Mouse (Mus musculus): Measurements from ENCODE around the gene Xrcc1.

Gene Xrcc1

GRCm38 (mm10) chr7:24564607-24565265 lies 18.6 kb downstream of the Xrcc1 start:
- DNase-seq (ENCODE audit: low read depth, low spot score): no peak

GRCm38 (mm10) chr7:24565627-24566026 lies 19.5 kb downstream of the Xrcc1 start:
- no peak for DNase-seq (ENCODE audit: low read depth, low spot score)

- DNase-seq (ENCODE audit: low read depth, low spot score): no peak
Measured at GRCm38 (mm10) chr7:24566206-24566605, 20.1 kb downstream of the Xrcc1 start.

- DNase-seq (ENCODE audit: low read depth, low spot score): no peak
Measured at GRCm38 (mm10) chr7:24568512-24568911, 22.4 kb downstream of the Xrcc1 start.

- DNase-seq (ENCODE audit: low read depth, low spot score): no peak
Measured at GRCm38 (mm10) chr7:24571071-24571470, 25.0 kb downstream of the Xrcc1 start.

GRCm38 (mm10) chr7:24572455-24572854 lies 26.4 kb downstream of the Xrcc1 start:
- no peak for DNase-seq (ENCODE audit: low read depth, low spot score)

GRCm38 (mm10) chr7:24574224-24574796 lies 28.2 kb downstream of the Xrcc1 start:
- no peak for DNase-seq (ENCODE audit: low read depth, low spot score)

GRCm38 (mm10) chr7:24577811-24578210 lies 31.7 kb downstream of the Xrcc1 start:
- DNase-seq (ENCODE audit: low read depth, low spot score): no peak

- no peak for DNase-seq (ENCODE audit: low read depth, low spot score)
Measured at GRCm38 (mm10) chr7:24584876-24585275, 38.8 kb downstream of the Xrcc1 start.

GRCm38 (mm10) chr7:24585995-24586394 lies 39.9 kb downstream of the Xrcc1 start:
- no peak for DNase-seq (ENCODE audit: low read depth, low spot score)

GRCm38 (mm10) chr7:24586828-24587227 lies 40.7 kb downstream of the Xrcc1 start:
- no peak for DNase-seq (ENCODE audit: low read depth, low spot score)

- DNase-seq (ENCODE audit: low read depth, low spot score): peak; percentile 72
Measured at GRCm38 (mm10) chr7:24587330-24588105, 41.4 kb downstream of the Xrcc1 start, which contains the start of the genes Ethe1 and Zfp575. Gene Ethe1, plus strand, starts transcription at chr7:24587543. Gene Zfp575, minus strand, starts transcription at chr7:24587641.

- no peak for DNase-seq (ENCODE audit: low read depth, low spot score)
Measured at GRCm38 (mm10) chr7:24588336-24588735, 42.2 kb downstream of the Xrcc1 start.

GRCm38 (mm10) chr7:24591735-24592134 lies 45.6 kb downstream of the Xrcc1 start:
- no peak for DNase-seq (ENCODE audit: low read depth, low spot score)

- DNase-seq (ENCODE audit: low read depth, low spot score): no peak
Measured at GRCm38 (mm10) chr7:24592163-24592562, 46.1 kb downstream of the Xrcc1 start.

- DNase-seq (ENCODE audit: low read depth, low spot score): no peak
Measured at GRCm38 (mm10) chr7:24592781-24593180, 46.7 kb downstream of the Xrcc1 start.

- no peak for DNase-seq (ENCODE audit: low read depth, low spot score)
Measured at GRCm38 (mm10) chr7:24593621-24594308, 47.7 kb downstream of the Xrcc1 start.

GRCm38 (mm10) chr7:24594309-24594803 lies 48.3 kb downstream of the Xrcc1 start:
- no peak for DNase-seq (ENCODE audit: low read depth, low spot score)

- DNase-seq (ENCODE audit: low read depth, low spot score): no peak
Measured at GRCm38 (mm10) chr7:24595464-24595863, 49.4 kb downstream of the Xrcc1 start.

GRCm38 (mm10) chr7:24598121-24598520 lies 52.0 kb downstream of the Xrcc1 start:
- no peak for DNase-seq (ENCODE audit: low read depth, low spot score)

- DNase-seq (ENCODE audit: low read depth, low spot score): no peak
Measured at GRCm38 (mm10) chr7:24599211-24600067, 53.4 kb downstream of the Xrcc1 start.
